ENCODE assay signal across 17 mouse cellular contexts in genomic region chr5:127996526-127997245, GRCm38 (mm10).
"Had no signal": no experiment of that assay in that cellular context is flagged by ENCODE, and none has a peak within 500 bp of the region (broad histone marks: within the 10 kb centered on the region; RNA-seq: fewer than 3 reads in every experiment).

No protein-coding gene starts in this region.

- ATAC-seq: lung, postnatal 0 days; midbrain, embryonic 16.5 days had no signal

- H3K9me3 ChIP-seq: limb, embryonic 10.5 days; liver, embryonic 15.5 days; midbrain, embryonic 12.5 days; neural tube, embryonic 13.5 days had no signal

- H3K4me2 ChIP-seq: liver, embryonic 11.5 days; liver, embryonic 15.5 days; midbrain, embryonic 12.5 days; neural tube, embryonic 13.5 days had no signal

- H3K4me3 ChIP-seq: limb, embryonic 10.5 days; liver, embryonic 15.5 days; midbrain, embryonic 12.5 days; neural tube, embryonic 13.5 days had no signal

- H3K9ac ChIP-seq: liver, embryonic 15.5 days; midbrain, embryonic 12.5 days; neural tube, embryonic 13.5 days had no signal

- H3K27ac ChIP-seq: kidney, postnatal 0 days; limb, embryonic 10.5 days; liver, embryonic 15.5 days; midbrain, embryonic 12.5 days; neural tube, embryonic 13.5 days had no signal

- H3K27me3 ChIP-seq: liver, embryonic 15.5 days; midbrain, embryonic 12.5 days; neural tube, embryonic 13.5 days had no signal

- DNase-seq: kidney, adult 11 months; kidney, adult 9 months; kidney, postnatal 4 days; lung, adult 2 months; lung, postnatal 36 days; retina, postnatal 1 day; spleen, adult 18-20 months; thymus, adult 2 months; thymus, postnatal 25 days had no signal

- H3K4me1 ChIP-seq: limb, embryonic 10.5 days; liver, embryonic 15.5 days; midbrain, embryonic 12.5 days; neural tube, embryonic 13.5 days had no signal

- H3K36me3 ChIP-seq: limb, embryonic 10.5 days; liver, embryonic 15.5 days; midbrain, embryonic 12.5 days; neural tube, embryonic 13.5 days had no signal
